Mouse (Mus musculus): ENCODE measurements at regions not wholly inside any gene's neighbourhood (a gene's known extent, or its start where the extent isn't known, plus 50 kb on each side); places are given as distances from the start of the nearest gene placed in this dataset.

DNA sequence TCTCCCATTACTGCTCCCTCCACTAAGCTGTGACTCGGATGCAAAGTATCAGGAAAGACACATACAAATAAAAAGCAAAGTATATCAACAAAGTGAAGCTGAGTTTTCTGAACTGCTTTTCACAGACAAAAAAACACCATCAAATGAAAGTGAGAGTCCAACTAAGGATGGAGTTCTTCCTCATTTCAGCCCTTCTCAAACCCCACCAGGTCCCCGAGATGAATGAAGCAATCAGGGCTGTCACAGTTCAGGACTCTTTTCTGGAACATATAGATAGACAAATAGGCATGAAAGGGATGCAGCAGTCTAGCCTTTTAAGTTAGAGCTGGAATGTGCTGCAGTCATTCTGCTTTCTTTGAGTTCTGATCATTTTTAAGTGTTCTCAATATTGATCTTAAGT is 142.6 kb downstream of the Fzd1 start:
- no peak for ATAC-seq (replicated peaks; ENCODE audit: low read depth, poor library complexity, severe bottlenecking)

DNA sequence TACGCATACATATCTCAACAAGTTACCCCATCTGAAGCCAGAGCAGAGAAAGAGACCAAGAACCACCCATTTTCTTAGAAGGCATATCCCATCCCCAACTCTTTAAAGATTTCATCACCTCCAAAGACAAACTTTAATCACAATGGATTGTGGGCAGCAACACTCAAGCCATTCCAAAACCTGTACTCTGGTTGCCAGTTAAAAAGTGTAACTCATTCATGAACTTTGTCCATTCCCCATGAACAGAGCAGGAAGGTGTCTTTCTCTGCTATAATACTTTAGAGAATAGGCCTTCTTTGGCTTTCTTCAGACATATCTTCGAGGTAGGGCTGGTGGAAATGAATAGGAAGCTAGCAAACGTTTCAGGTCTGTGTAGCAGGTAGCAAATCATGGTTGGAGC is 160.4 kb downstream of the Fzd1 start:
- ATAC-seq (replicated peaks; ENCODE audit: low read depth, poor library complexity, severe bottlenecking): no peak

DNA sequence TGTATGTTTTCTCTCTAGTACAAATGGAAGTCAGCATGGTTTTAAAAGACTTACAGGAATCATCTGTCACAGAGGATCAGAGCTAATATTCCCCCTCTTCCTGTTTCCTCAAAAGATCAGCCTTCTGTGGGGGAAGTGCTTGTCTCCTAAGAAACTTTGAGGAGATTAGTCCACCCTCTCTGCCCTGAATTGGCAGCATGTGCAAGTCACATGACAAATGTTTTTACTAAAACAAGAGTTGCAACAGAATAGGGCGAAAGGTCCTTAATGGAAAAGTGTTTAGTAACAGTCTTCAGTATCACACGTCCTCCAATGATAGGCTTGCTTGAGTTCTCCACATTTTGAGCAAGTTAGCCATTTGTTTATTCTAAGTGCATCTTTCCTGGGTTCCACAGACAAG is 162.8 kb downstream of the Fzd1 start:
- ATAC-seq (replicated peaks; ENCODE audit: low read depth, poor library complexity, severe bottlenecking): no peak

- no peak for ATAC-seq (replicated peaks; ENCODE audit: low read depth, poor library complexity, severe bottlenecking)
Measured at GRCm38 (mm10) chr5:4594562-4594961, 163.3 kb downstream of the Fzd1 start.

DNA sequence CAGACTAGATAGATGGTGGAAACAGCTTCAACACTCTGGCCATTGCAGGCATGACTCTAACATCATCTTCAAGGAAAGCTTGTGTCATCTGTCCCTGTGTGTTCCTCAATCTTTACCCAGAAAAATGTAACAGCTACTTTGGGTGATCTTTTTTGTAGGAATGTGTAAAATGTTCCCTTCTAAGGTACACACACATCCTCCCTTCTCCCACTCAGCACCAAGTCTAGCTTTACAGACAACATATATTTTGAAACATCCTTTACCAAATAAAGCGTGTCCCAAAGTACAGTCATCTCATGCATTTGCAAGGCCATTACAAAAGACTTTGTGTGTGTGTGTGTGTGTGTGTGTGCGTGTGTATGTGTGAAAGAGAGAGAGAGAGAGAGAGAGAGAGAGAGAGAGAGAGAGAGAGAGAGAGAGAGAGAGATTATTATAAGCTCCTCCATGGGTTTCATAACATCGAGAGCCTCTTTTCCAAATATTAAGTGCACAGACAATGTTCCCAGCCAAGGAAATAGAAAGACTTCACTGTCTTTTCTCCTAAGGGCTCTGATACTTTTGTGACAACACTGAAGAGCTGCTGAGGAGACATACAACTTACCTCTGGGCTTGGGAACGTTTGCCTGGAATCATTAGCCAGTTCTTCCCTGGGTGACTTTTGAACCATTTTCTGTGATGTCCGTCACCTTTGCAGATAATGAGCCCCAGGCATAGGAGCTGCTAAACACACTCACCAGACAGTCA is 164.0 kb downstream of the Fzd1 start:
- no peak for ATAC-seq (replicated peaks; ENCODE audit: low read depth, poor library complexity, severe bottlenecking)

DNA sequence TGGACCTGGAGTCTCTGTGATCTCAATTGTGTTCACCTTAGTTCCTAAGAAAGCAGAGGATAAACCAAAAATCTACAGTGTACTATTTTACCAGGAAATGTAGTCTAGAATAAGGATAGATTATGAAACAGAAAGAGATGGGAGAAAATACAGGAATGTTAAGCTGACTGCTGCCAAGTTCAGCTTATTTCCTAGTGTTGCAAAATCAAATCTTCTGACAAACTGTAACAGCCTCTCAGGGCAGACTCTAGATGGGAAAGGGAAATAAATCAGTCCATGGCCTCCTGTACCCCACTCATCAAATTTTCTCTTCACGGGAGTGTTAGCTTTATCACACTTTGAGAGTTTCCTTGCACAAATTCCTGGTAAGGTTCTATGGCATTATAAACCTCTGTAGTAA is 166.1 kb downstream of the Fzd1 start:
- ATAC-seq (replicated peaks; ENCODE audit: low read depth, poor library complexity, severe bottlenecking): no peak

DNA sequence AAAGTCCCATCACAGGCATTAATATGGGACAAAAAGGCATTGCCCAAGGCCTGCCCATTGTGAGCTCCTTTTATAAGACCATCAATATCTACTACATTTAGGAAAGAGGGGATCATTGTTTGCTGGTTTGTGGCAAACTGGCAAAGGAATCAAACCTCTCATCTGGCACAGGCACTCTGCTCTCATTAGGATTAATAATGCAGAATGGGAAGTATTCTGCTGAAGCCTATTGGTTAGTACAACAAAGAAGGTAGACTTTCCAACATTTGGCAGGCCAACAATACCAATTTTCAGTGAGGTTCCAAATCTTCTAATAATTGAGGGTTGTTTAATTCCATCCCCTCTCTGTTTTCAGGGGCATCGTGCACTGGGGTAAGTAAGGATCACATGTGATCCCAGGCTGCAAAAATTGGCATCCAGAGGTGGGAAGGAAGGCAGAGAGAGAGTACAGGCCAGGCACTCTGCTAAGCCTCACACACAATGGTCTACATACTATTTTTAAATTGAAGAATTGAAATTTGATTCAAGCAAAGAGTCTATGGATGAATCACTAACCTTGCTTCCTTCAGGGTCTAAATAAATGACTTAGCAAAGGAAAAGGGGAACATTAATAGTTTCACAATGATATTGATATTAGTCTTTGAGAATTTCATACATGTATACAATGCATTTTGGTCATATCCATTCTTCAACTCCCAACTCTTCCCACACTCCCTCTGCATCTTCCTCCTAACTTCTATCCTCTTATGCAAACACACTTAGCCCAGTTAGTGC is 174.9 kb downstream of the Fzd1 start:
- no peak for ATAC-seq (replicated peaks; ENCODE audit: low read depth, poor library complexity, severe bottlenecking)

DNA sequence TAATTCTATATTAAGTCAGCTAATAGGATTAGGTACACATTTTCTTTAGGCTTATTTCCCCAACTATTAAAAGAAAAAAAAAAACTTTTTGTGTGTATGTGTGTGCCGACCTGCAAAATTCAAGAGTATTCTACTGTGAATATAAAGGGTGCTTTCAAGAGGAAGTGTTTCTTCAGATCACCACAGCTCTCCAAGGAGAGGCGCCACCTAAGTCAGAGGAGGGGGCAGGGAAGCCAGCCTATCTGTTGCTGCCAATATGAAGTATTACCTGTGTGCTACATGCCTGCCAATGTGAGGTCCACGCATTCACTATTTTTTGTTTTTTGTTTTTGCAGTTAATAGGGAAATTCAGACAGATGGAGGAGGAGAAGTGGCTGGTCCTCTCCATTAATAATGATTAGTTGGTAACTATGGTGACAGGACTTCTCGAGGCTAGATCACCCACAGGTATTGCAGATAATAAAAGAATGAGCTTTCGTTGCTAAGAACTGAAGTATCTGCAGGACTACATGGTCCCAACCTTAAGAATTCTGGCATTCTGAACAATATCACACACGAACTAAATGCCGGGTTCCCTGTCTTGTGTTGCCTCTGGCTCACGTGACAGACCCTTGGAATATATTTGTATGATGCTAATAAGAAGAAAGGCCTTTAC is 177.5 kb downstream of the Fzd1 start:
- ATAC-seq (replicated peaks; ENCODE audit: low read depth, poor library complexity, severe bottlenecking): no peak

GRCm38 (mm10) chr5:4578856-4579255 is 179.0 kb downstream of the Fzd1 start:
- no peak for ATAC-seq (replicated peaks; ENCODE audit: low read depth, poor library complexity, severe bottlenecking)

DNA sequence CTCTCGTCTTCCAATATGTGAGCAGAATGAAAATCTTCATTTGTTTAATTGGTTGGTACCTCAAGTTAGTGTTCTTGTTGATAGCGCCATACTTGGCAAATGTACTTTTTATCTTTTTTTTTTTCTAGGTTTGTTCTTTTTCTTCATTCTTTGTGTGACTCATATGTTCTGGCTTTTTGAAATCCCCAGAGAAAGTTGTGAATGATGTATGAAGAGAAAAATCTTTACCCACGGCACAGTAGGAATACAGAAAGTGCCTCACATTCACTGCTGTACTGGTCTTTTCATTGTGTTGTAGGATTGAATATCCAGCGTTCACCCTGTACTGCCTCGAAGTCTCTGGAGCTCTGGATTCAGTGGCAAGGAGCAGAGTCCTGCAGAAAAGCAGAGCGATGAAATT is 180.7 kb downstream of the Fzd1 start:
- no peak for ATAC-seq (replicated peaks; ENCODE audit: low read depth, poor library complexity, severe bottlenecking)

GRCm38 (mm10) chr5:4563862-4564261 is 194.0 kb downstream of the Fzd1 start:
- ATAC-seq (replicated peaks; ENCODE audit: low read depth, poor library complexity, severe bottlenecking): no peak

GRCm38 (mm10) chr5:4561661-4562060 is 196.2 kb downstream of the Fzd1 start:
- no peak for ATAC-seq (replicated peaks; ENCODE audit: low read depth, poor library complexity, severe bottlenecking)

- ATAC-seq (replicated peaks; ENCODE audit: low read depth, poor library complexity, severe bottlenecking): no peak
Measured at GRCm38 (mm10) chr5:4561139-4561470, 196.7 kb downstream of the Fzd1 start.

DNA sequence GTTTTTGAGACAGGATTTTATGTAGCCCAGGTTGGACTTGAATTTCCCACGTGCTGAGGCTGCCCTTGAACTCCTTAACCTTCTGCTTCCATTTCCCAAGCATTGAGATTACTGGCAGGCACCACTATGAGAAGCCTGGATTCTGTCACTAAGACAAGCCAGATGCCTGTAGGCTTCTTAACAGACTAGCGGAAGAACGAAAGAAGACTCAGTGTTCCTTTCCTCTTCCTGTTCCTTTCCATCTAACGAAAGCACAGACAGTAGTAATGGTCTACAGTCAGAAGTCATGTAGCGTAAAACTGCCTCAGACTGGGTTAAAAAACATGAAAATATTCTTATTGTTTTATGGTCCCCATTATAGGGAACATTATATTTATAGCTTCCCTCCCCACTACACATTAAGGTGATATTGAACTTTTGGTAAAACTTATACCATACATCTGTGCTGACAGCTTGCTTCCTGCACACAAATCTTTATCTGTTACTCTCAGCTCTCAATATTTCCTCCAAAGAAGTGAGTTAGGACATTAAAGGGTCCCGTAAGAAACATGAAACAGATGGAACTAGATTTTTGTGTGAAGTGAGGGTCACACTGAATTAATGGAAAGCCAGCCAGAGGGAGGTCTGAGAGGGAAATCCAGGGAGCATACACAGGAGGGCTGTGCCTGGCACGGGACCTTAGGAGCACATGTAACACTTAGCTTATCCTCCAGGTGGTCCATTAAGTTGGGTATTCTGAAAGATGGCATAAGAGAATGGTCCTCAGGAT is 197.3 kb downstream of the Fzd1 start:
- ATAC-seq (replicated peaks; ENCODE audit: low read depth, poor library complexity, severe bottlenecking): no peak

DNA sequence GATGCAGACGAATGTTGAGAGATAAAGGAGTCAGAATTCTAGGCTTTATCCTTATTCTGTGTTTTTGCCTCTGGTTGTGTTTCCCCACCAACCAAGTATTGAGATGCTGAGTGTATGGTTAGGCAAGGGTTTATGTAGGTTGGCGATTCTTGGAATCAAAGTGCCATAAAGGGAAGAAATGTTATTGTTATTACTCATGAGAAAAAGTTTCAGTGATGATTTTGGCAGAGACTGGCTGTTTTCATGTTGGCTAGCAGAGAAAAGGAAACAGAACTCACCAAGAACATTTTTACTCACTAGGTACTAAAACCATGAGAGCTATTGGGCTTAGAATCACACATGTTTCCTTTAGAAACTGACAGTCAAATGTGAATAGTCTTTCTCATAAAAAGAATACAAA is 202.9 kb downstream of the Fzd1 start:
- ATAC-seq (replicated peaks; ENCODE audit: low read depth, poor library complexity, severe bottlenecking): no peak

DNA sequence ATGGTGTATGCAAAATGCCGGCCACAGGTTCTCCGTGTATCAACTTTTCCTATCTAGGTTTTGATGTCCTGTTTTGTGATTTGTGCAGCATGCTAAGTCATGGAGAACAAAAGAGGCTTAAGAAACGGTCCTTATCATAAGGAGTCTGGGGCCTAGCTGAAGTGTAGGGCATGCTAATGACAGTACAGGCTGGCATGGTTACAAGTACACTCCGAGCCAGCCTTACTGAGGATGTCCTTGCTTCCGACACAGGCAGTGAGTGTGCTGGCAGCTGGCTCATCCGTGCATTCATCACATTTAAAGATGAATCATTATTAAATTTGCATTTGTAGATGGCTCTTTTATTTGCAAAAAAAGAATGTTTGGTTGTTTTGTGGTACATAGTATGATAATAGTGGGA is 219.3 kb downstream of the Fzd1 start:
- no peak for ATAC-seq (replicated peaks; ENCODE audit: low read depth, poor library complexity, severe bottlenecking)

DNA sequence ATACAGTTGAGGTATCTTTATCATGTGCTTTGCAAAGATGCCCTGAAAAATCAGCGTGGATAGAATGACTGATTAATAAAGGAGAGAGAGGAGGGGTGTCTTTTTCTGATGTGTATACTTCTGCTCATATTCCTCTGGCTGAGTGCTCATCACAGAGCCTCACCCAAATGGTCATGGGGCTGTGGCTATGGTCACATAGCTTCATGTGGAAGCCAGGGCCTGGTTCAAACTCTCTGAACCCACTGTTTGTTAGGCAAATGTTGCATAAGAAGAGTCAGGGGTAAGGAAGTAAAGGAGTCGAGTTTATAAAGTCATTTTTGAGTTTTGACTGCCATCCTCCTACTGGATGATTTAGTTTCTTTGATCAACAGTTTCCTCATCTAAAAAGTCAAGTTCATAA is 221.0 kb downstream of the Fzd1 start:
- no peak for ATAC-seq (replicated peaks; ENCODE audit: low read depth, poor library complexity, severe bottlenecking)

- no peak for ATAC-seq (replicated peaks; ENCODE audit: low read depth, poor library complexity, severe bottlenecking)
Measured at GRCm38 (mm10) chr5:4535951-4536350, 221.9 kb downstream of the Fzd1 start.

GRCm38 (mm10) chr5:4534512-4534911 is 223.3 kb downstream of the Fzd1 start:
- ATAC-seq (replicated peaks; ENCODE audit: low read depth, poor library complexity, severe bottlenecking): no peak

DNA sequence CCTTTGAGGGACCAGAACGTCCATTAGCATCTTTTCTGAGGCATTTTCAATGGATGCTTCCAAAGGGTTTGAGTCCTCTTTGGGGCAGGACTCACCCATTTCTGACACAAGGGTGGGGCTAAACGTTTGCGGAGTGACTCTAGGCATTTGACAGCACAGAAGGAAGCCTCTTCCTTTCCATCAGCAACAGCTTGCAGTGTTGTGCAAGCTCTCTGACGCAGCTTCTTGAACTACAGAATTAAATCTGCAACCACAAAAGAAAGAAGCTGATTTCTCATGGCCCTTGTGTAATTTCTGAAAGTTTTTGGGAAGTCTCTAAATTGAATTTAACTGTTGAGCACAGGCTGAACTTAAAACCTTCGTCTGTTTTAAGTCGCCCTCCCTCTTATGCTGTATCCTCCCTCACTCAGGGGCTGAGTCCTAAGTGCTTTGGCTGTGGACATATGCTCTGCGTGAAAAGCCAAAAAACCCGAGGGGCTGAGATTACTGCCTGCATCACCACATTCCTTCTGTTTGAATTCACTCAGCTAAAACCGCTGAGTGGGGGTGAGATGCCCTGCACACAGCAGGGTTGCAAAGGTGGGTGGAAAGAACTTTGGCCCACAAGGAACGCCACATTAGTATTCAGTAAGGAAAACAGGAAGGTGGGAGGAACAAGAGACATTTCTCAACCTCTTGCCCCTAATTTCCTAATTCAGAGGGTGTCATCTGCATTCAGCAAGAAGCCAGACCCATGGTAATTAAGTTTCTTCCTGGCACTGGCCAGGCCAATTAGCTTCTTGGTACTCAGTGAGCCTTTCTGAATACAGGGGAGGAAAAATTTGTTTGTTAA is 227.4 kb downstream of the Fzd1 start:
- peak; percentile 86 for ATAC-seq (replicated peaks; ENCODE audit: low read depth, poor library complexity, severe bottlenecking)

Data from common myeloid progenitor, adult 5-6 weeks (primary cell).